Mouse (Mus musculus) neural tube, postnatal 0 days (tissue): ENCODE results near the gene Rnf214. TPM values are rescaled to one million over a fixed set of nuclear protein-coding genes. Genes with fewer than 3 reads are reported as not detected.

Source experiments
- microRNA-seq: library from miRNA; unstranded; fragments of <30 nt; microRNA quantifications from one replicate; pipeline ENCODE4, GENCODE M21; 2016
- polyA plus RNA-seq: library from polyadenylated mRNA; unstranded; fragments of >200 nt; fragmentation: Nextera tagmentation; extraction: Ambion mirVana; gene quantifications from 2 replicates; pipeline ENCODE4 v1.2.1, GENCODE M21; 2015

The Rnf214 gene
- 61.2 and 74.3 TPM in 2 replicates for polyA plus RNA-seq

DNA sequence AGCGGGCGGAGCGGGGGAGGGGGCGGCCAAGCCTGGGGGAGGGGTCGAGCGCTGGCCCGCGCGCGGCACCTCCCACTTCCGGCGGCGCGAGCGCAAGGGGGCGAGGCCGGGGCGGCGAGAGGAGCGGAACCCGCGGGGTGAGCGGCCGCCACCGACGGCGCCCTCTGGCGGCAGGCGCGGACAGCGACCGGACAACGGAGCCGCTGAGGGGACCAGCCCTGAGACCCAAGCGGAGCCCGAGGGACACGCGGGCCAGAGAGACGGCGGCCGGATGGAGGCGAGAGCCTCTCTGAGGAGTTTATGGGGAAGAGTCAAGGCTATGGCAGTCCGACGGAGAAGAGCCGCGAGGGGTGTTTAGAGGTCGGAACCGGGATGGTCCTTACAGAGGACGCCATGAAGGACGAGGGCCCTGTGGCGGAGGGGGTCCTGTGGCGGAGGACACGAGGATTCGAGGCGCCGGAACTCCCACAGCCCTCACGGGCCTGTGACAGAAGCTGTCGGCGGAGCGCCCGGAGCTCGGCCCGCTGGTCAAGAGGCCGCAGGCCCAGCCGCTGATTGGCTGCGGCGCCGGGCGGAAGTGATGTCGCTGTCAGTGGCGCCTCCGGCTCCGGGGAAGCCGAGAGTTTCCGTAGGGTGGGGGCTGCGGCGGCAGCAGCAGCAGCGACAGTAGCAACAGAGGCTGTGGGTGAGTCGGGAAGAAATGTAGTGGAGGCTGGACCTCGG lies at the start of gene Rnf214, which contains the start of gene Pcsk7:
Rnf214 (minus strand) TSS at position 557 of the 723 bp plus-strand sequence.
Pcsk7 (plus strand) TSS at position 143 of the 723 bp plus-strand sequence.

DNA sequence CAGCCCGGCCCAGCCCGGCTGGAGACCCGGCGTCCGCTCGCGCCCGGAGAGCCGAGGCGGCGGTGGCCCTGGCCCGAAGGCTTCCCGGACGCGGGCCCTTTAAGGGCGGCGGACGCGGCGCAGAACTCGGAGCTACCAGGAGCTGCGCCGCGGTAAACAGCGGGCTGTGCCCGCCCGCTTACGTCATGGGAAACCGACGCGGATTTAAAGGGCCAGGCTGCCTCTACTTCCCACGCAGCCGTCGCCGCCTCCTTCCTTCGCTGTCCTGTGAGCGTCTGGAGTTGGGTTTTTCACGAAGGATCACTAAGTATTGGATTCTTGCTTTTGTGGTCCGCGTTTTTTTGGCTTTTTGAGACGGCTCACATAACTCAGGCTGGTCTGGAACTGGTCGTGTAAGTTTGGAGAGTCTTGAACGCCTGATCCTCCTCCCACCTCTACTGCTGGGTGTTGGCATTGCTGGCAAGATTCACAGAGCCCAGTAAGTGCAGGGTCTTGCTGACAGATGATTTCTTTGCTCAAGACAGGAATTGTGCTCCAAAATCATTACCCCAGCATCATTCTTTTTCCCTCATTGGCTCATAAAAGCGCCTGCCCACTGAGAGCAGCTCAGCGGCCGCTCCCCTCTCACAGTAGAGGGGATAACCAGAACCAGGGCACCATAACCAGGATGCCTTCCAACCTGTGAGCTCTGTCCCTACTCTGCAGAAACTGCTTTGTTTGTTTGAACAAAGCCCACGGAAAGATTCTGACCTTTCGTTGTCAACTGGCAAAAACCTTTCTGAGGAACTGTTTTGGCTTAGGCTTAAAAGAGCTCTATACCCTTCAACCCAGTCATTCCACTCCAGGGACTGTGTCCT lies 48.6 kb upstream of the Rnf214 start, which contains the start of gene Sidt2:
Sidt2 (minus strand) TSS at position 152 of the 857 bp plus-strand sequence.

DNA sequence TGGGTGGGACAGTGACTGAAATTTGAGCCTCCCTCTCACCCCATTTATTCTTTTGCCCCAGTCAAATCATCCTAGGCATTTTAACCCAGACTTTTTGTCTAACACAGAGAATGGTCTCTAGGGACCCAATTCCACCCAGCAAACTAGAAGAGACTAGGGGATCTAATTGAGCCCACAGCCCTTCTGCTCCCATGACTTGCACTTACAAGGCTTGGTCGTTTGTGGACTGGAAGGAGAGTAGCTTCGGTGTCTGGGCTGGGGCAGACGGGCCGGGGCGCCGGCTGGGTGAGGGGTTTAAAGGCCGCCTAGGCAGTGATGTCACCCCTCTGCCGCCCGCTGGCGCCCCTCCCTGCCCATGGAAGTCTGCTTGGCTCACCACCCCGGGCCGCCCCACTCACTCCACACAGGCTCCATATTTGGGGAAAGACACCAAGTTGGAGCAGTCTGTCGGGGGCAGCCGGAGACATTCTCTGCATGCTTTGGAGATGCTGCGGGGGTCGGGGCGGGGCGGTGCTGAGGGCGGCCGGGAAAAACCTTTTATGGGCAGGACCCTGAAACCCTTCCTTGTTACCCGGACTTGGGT lies 29.0 kb upstream of the Rnf214 start, which contains the start of gene Tagln:
Tagln (minus strand) TSS at position 431 of the 583 bp plus-strand sequence.

DNA sequence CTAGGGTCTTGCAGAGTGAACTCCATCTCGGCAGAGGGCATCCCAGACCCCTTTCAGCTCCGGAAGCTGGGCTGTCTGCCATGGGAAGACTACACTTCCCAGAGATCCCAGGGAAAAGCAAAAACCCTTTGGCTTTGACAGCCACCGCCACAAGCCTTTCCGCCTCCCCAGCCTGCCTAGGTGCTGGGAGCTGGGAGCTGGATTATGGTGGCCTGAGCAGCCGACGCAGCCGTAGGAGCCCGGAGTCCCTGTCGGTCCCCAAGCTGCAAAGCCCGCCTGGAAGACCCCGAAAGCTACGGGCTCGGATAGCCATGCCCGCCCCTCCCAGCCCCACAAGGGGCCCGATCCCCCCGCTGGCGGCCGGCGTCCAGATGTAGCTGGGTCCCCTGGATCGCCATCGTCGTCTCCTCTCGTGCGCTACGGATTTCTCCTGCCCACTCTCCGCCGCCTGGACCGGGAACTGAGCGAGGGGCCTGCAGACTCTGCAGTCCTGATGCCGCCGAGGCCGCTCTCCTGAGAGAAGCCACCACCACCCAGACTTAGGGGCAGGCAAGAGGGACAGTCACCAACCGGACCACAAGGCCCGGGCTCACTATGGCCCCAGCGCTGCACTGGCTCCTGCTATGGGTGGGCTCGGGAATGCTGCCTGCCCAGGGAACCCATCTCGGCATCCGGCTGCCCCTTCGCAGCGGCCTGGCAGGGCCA lies 68.1 kb downstream of the Rnf214 start, which contains the start of gene Bace1:
Bace1 (plus strand) TSS at position 147 of the 705 bp plus-strand sequence.

DNA sequence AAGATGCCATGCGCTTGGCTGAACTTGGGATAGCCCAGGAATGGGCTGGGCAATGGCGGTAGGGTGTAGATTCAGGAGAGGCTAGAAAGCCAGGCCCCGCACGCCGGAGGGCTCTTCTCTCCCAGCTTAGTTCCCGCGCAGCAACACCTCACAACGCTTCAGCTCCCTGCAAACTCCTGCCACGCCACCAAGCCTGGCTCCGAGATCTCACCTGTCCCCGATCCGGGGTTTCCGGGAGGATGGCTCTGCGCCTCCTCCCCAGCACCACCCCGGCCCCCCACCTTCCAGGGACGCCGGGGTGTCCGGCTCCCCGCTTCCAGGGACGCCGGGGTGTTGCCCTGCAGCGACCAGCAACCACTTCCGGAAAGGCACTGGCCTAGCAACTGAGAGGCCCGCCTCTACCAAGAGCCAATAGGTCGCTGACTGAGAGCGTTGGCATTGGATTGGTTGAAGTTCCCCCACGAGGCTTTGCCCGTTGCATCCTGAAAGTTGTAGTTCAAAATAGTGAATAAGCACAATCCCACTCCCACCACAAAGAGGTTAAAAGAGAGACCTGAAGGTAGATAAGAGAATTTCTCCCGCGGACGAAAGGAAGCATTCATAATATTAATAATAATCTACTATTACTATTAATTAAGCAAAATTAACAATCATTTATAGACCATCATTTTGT lies 78.3 kb downstream of the Rnf214 start, which contains the start of gene Cep164:
Cep164 (minus strand) TSS at position 401 of the 673 bp plus-strand sequence.

Small RNAs within 50 kb of the gene (microRNA-seq; reads per million reads assigned to microRNA genes)
- not detected for gene Mir7087

Other genes with a start within 250 kb of the Rnf214 start
- gene Cep164, start 78.2 kb downstream of the Rnf214 start, polyA plus RNA-seq, result 14.5 and 14.6 TPM in 2 replicates
- 40.6 and 41.8 TPM in 2 replicates for gene Bace1, start 68.3 kb downstream of the Rnf214 start, polyA plus RNA-seq
- gene Pcsk7, start 414 bp downstream of the Rnf214 start, polyA plus RNA-seq, result 17.9 and 22.4 TPM in 2 replicates
- gene Tagln, start 29.1 kb upstream of the Rnf214 start, polyA plus RNA-seq, result 6.8 and 8.4 TPM in 2 replicates
- 56.4 and 60.5 TPM in 2 replicates for gene Sidt2, start 48.3 kb upstream of the Rnf214 start, polyA plus RNA-seq
- gene Pafah1b2, start 105.8 kb upstream of the Rnf214 start, polyA plus RNA-seq, result 203 and 224 TPM in 2 replicates
- gene Sik3, start 105.9 kb upstream of the Rnf214 start, polyA plus RNA-seq, result 15.1 and 16.0 TPM in 2 replicates